Mouse (Mus musculus): ENCODE measurements around the gene Fscn1. TPM values are rescaled to one million over a fixed set of nuclear protein-coding genes. Genes with fewer than 3 reads are reported as not detected.

Fscn1 gene
- polyA plus RNA-seq, 1 experiment from 2014 or later = 728 TPM

DNA sequence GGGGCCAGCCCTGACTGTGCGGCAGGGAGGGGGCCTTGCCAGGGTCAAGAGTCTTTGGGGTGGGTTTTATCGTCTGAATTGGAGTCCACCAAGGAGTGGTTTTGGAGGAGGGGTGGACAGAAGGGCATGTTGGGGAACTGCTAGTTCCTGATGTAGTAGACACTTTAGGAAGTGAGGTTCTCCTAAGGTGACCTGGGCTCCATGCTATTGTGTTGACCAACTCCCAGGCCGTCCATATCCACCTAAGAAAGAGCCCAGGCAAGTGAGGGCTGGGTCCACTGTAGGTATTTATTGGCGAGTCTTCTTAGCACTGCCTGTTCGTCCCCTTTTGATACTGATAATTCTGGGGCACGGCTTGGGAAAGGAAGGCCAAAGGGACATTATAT is 39.1 kb upstream of the Fscn1 start:
- DNase-seq (ENCODE audit: low spot score) = no peak
- no peak for ATAC-seq (replicated peaks; ENCODE audit: low FRiP score)
- H3K9ac ChIP-seq (ENCODE audit: low read length) = no peak overlapping the region
- no peaks in the 10 kb centered on the region for H3K27me3 ChIP-seq (ENCODE audit: control insufficient read depth, insufficient read depth, low read length)
- no peak overlapping the region for H3K4me3 ChIP-seq (ENCODE audit: low read depth, low read length)
- no peak overlapping the region for H3K27ac ChIP-seq (ENCODE audit: low read depth, low read length)
- no peaks in the 10 kb centered on the region for H3K36me3 ChIP-seq (ENCODE audit: control insufficient read depth, insufficient read depth, low read length)
- 82% methylated on average over 6 of the region's 6 CpGs for WGBS
- no peaks in the 10 kb centered on the region for H3K9me3 ChIP-seq (ENCODE audit: control insufficient read depth, low read length)
- no peaks in the 10 kb centered on the region for H3K4me1 ChIP-seq (replicated peaks; ENCODE audit: control insufficient read depth, insufficient read depth, low read length)
- no peak overlapping the region for H3K4me2 ChIP-seq (ENCODE audit: low read depth, low read length, severe bottlenecking)

- no peak overlapping the region for H3K4me2 ChIP-seq (ENCODE audit: low read depth, low read length, severe bottlenecking)
- ATAC-seq (replicated peaks; ENCODE audit: low FRiP score) (no peak), DNase-seq (ENCODE audit: low spot score) (no peak)
- no peak overlapping the region for H3K9ac ChIP-seq (ENCODE audit: low read length)
- no peaks in the 10 kb centered on the region for H3K36me3 ChIP-seq (ENCODE audit: control insufficient read depth, insufficient read depth, low read length)
- H3K4me1 ChIP-seq (replicated peaks; ENCODE audit: control insufficient read depth, insufficient read depth, low read length) = no peaks in the 10 kb centered on the region; the same call in 1 of the 2 replicates
- H3K4me3 ChIP-seq (ENCODE audit: low read depth, low read length) = no peak overlapping the region
- WGBS = 88% methylated on average over 5 of the region's 5 CpGs
- H3K9me3 ChIP-seq (ENCODE audit: control insufficient read depth, low read length) = no peaks in the 10 kb centered on the region
- H3K27ac ChIP-seq (ENCODE audit: low read depth, low read length) = no peak overlapping the region
- no peaks in the 10 kb centered on the region for H3K27me3 ChIP-seq (ENCODE audit: control insufficient read depth, insufficient read depth, low read length)
Observed at GRCm38 (mm10) chr5:142922251-142922650, 37.9 kb upstream of the Fscn1 start.

DNA sequence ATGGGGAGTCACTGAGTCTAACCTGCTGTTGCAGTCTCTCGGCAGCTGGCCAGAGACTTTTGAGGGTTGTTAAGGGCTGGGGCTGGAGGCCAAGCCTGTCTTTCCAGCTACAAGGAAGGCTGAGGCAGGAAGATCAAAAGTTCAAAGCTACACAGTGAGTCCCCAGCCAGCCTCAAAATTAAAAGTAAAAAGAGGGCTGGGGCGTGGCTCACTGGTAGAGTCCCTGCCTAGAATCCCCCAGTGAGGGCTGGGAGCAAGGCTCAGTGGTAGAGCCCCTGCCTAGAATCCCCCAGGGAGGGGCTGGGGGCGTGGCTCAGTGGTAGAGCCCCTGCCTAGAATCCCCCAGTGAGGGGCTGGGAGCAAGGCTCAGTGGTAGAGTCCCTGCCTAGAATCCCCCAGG is 36.4 kb upstream of the Fscn1 start:
- Histone ChIP-seq H3K4me2 (ENCODE audit: low read depth, low read length, severe bottlenecking) (no peak overlapping the region), H3K9ac (ENCODE audit: low read length) (no peak overlapping the region), H3K4me1 (replicated peaks; ENCODE audit: control insufficient read depth, insufficient read depth, low read length) (no peaks in the 10 kb centered on the region; the same call in 1 of the 2 replicates), H3K27ac (ENCODE audit: low read depth, low read length) (no peak overlapping the region), H3K4me3 (ENCODE audit: low read depth, low read length) (no peak overlapping the region), H3K36me3 (ENCODE audit: control insufficient read depth, insufficient read depth, low read length) (no peaks in the 10 kb centered on the region), H3K27me3 (ENCODE audit: control insufficient read depth, insufficient read depth, low read length) (no peaks in the 10 kb centered on the region), H3K9me3 (ENCODE audit: control insufficient read depth, low read length) (no peaks in the 10 kb centered on the region)
- ATAC-seq (replicated peaks; ENCODE audit: low FRiP score) (no peak), DNase-seq (ENCODE audit: low spot score) (no peak)
- WGBS = 91% methylated on average over 3 of the region's 3 CpGs

DNA sequence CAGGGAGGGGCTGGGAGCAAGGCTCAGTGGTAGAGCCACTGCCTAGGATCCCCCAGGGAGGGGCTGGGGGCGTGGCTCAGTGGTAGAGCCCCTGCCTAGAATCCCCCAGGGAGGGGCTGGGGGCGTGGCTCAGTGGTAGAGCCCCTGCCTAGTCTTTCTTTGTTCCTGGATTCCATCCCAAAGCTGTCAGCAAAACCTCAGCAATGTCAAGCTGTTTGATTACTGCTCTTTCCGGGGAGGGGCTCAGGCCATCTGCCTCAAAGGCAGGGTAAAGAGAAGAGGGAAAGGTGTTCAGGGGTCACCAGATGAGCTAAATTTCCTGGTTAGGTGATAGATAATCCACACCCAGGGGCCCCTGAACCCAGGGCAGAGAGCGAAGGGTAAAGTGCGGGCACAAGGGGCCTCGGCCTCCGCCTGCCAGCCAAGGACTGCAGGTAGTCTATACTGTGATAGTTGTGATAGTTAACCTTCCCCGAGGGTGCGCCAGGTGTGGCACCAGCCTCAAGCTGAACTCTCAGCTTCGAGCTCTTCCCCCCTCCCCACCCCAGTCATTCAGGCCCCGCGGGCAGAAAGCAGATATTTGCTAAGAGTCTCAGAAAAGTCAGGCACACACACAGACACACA is 35.7 kb upstream of the Fscn1 start:
- Histone ChIP-seq H3K9ac (ENCODE audit: low read length) (no peak overlapping the region), H3K9me3 (ENCODE audit: control insufficient read depth, low read length) (no peaks in the 10 kb centered on the region), H3K4me1 (replicated peaks; ENCODE audit: control insufficient read depth, insufficient read depth, low read length) (no peaks in the 10 kb centered on the region; the same call in 1 of the 2 replicates), H3K4me2 (ENCODE audit: low read depth, low read length, severe bottlenecking) (no peak overlapping the region), H3K27me3 (ENCODE audit: control insufficient read depth, insufficient read depth, low read length) (no peaks in the 10 kb centered on the region; the same call in 1 of the 2 replicates), H3K27ac (ENCODE audit: low read depth, low read length) (no peak overlapping the region), H3K4me3 (ENCODE audit: low read depth, low read length) (no peak overlapping the region), H3K36me3 (ENCODE audit: control insufficient read depth, insufficient read depth, low read length) (no peaks in the 10 kb centered on the region)
- 83% methylated on average over 12 of the region's 12 CpGs for WGBS
- no peak for DNase-seq (ENCODE audit: low spot score)
- ATAC-seq (replicated peaks; ENCODE audit: low FRiP score) = no peak

- no peak for ATAC-seq (replicated peaks; ENCODE audit: low FRiP score)
- Histone ChIP-seq H3K36me3 (ENCODE audit: control insufficient read depth, insufficient read depth, low read length) (no peaks in the 10 kb centered on the region), H3K27ac (ENCODE audit: low read depth, low read length) (no peak overlapping the region), H3K9ac (ENCODE audit: low read length) (no peak overlapping the region), H3K27me3 (ENCODE audit: control insufficient read depth, insufficient read depth, low read length) (no peaks in the 10 kb centered on the region; the same call in 1 of the 2 replicates), H3K4me1 (replicated peaks; ENCODE audit: control insufficient read depth, insufficient read depth, low read length) (no peaks in the 10 kb centered on the region; the same call in 1 of the 2 replicates), H3K9me3 (ENCODE audit: control insufficient read depth, low read length) (no peaks in the 10 kb centered on the region), H3K4me2 (ENCODE audit: low read depth, low read length, severe bottlenecking) (no peak overlapping the region), H3K4me3 (ENCODE audit: low read depth, low read length) (no peak overlapping the region)
- WGBS = 13% methylated on average over 13 of the region's 13 CpGs
- peak; percentile 69 for DNase-seq (ENCODE audit: low spot score)
Observed at GRCm38 (mm10) chr5:142926204-142926939, 33.8 kb upstream of the Fscn1 start.

GRCm38 (mm10) chr5:142926940-142927228 is 33.3 kb upstream of the Fscn1 start:
- Histone ChIP-seq H3K36me3 (ENCODE audit: control insufficient read depth, insufficient read depth, low read length) (no peaks in the 10 kb centered on the region), H3K4me2 (ENCODE audit: low read depth, low read length, severe bottlenecking) (no peak overlapping the region), H3K9ac (ENCODE audit: low read length) (no peak overlapping the region), H3K27me3 (ENCODE audit: control insufficient read depth, insufficient read depth, low read length) (no peaks in the 10 kb centered on the region; the same call in 1 of the 2 replicates), H3K4me3 (ENCODE audit: low read depth, low read length) (no peak overlapping the region), H3K9me3 (ENCODE audit: control insufficient read depth, low read length) (no peaks in the 10 kb centered on the region), H3K4me1 (replicated peaks; ENCODE audit: control insufficient read depth, insufficient read depth, low read length) (no peaks in the 10 kb centered on the region; the same call in 1 of the 2 replicates), H3K27ac (ENCODE audit: low read depth, low read length) (no peak overlapping the region)
- ATAC-seq (replicated peaks; ENCODE audit: low FRiP score) (no peak), DNase-seq (ENCODE audit: low spot score) (no peak)
- 48% methylated on average over 3 of the region's 3 CpGs for WGBS

DNA sequence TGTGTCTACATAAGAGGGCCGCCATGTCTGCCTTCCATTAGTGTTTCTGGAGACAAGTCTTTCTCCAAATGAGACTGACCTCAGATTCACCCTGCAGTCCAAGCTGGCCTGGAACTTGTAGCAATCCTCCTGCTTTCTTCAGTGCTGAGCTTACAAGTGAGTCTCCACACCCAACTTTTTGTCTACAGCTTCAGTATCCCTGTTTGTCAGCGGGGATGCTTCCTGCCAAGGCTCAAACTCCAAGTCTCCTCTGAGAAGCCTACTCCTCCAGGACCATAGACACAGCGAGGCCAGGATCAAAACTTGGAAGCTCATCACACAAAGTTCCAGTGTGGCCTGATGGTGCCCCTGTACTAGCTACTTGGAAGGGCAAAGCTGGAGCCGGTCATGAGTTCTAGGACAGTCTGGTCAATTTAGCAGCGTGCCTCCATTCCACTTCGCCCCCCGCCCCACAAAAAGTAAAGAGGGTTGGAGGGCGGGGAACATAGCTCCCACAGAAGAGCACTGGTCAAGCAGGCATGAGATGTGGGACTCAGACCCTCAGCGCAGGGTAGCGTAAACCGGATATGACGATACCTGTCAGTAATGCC is 32.7 kb upstream of the Fscn1 start:
- H3K9me3 ChIP-seq (ENCODE audit: control insufficient read depth, low read length) = no peaks in the 10 kb centered on the region
- DNase-seq (ENCODE audit: low spot score) (no peak), ATAC-seq (replicated peaks; ENCODE audit: low FRiP score) (no peak)
- peaks cover 3% of the 10 kb centered on the region; the same call in 1 of the 2 replicates for H3K4me1 ChIP-seq (replicated peaks; ENCODE audit: control insufficient read depth, insufficient read depth, low read length)
- H3K27ac ChIP-seq (ENCODE audit: low read depth, low read length) = no peak overlapping the region
- 94% methylated on average over 12 of the region's 12 CpGs for WGBS
- no peak overlapping the region for H3K4me2 ChIP-seq (ENCODE audit: low read depth, low read length, severe bottlenecking)
- H3K36me3 ChIP-seq (ENCODE audit: control insufficient read depth, insufficient read depth, low read length) = no peaks in the 10 kb centered on the region
- H3K4me3 ChIP-seq (ENCODE audit: low read depth, low read length) = no peak overlapping the region
- H3K9ac ChIP-seq (ENCODE audit: low read length) = no peak overlapping the region
- no peaks in the 10 kb centered on the region; the same call in 1 of the 2 replicates for H3K27me3 ChIP-seq (ENCODE audit: control insufficient read depth, insufficient read depth, low read length)

- peak overlapping the region; percentile 56 for H3K9ac ChIP-seq (ENCODE audit: low read length)
- peaks cover 3% of the 10 kb centered on the region; the same call in 1 of the 2 replicates for H3K4me1 ChIP-seq (replicated peaks; ENCODE audit: control insufficient read depth, insufficient read depth, low read length)
- WGBS = 5% methylated on average over 32 of the region's 35 CpGs
- H3K27me3 ChIP-seq (ENCODE audit: control insufficient read depth, insufficient read depth, low read length) = no peaks in the 10 kb centered on the region; the same call in 1 of the 2 replicates
- ATAC-seq (replicated peaks; ENCODE audit: low FRiP score) = peak; percentile 47
- peak overlapping the region; percentile 56 for H3K4me2 ChIP-seq (ENCODE audit: low read depth, low read length, severe bottlenecking)
- H3K36me3 ChIP-seq (ENCODE audit: control insufficient read depth, insufficient read depth, low read length) = no peaks in the 10 kb centered on the region
- H3K4me3 ChIP-seq (ENCODE audit: low read depth, low read length) = peak overlapping the region; percentile 24
- no peaks in the 10 kb centered on the region for H3K9me3 ChIP-seq (ENCODE audit: control insufficient read depth, low read length)
- no peak overlapping the region for H3K27ac ChIP-seq (ENCODE audit: low read depth, low read length)
- DNase-seq (ENCODE audit: low spot score) = peak; percentile 82
Observed at GRCm38 (mm10) chr5:142928749-142929399, 31.3 kb upstream of the Fscn1 start.
